Mouse (Mus musculus) liver, embryonic 11.5 days (tissue): ENCODE measurements at regions not wholly inside any gene's neighbourhood (a gene's known extent, or its start where the extent isn't known, plus 50 kb on each side); places are given as distances from the start of the nearest gene placed in this dataset.
A peak's percentile ranks its signal among the peaks of the same experiment; 100 is the strongest.

Source experiments
- ATAC-seq: fragments of 200-750 bp; cut with Nextera tagmentation; replicated peaks from 2 replicates; pipeline ENCODE4 v1.8.0; 2017; ENCODE audit warnings: moderate number of reproducible peaks, mild to moderate bottlenecking, moderate TSS enrichment, moderate library complexity; ENCODE audit not compliant: low FRiP score
- DNase-seq: peaks from one replicate; pipeline ENCODE4 v3.0.0-alpha.2; 2017; ENCODE audit warnings: low spot score
- H3K27ac ChIP-seq: fragments of 300-500 bp; sonication (generic); 2 replicates; pipeline ENCODE4 v1.5.1; 2014; ENCODE audit warnings: mild to moderate bottlenecking, low read depth, low read length, control low read depth
- H3K27me3 ChIP-seq: fragments of 300-500 bp; sonication (generic); replicated peaks from 2 replicates; pipeline ENCODE4 v1.6.1; 2014; ENCODE audit warnings: low read length, mixed read lengths; ENCODE audit not compliant: control insufficient read depth, insufficient read depth
- H3K36me3 ChIP-seq: fragments of 300-500 bp; sonication (generic); 2 replicates; pipeline ENCODE4 v1.6.1; 2014; ENCODE audit warnings: mild to moderate bottlenecking, low read length, moderate library complexity, mixed read lengths; ENCODE audit not compliant: control insufficient read depth, insufficient read depth
- H3K4me1 ChIP-seq: fragments of 300-500 bp; sonication (generic); replicated peaks from 2 replicates; pipeline ENCODE4 v1.6.1; 2014; ENCODE audit warnings: low read length, mixed read lengths; ENCODE audit not compliant: control insufficient read depth, insufficient read depth
- H3K4me2 ChIP-seq: fragments of 300-500 bp; sonication (generic); 2 replicates; pipeline ENCODE4 v1.6.1; 2014; ENCODE audit warnings: mild to moderate bottlenecking, control low read depth, moderate library complexity
- H3K4me3 ChIP-seq: fragments of 300-500 bp; sonication (generic); 2 replicates; pipeline ENCODE4 v1.5.1; 2014; ENCODE audit warnings: low read depth, low read length, control low read depth
- H3K9ac ChIP-seq: fragments of 300-500 bp; sonication (generic); 2 replicates; pipeline ENCODE4 v1.6.1; 2014; ENCODE audit warnings: low read depth, low read length, control low read depth
- H3K9me3 ChIP-seq: fragments of 300-500 bp; sonication (generic); 2 replicates; pipeline ENCODE4 v1.6.1; 2016; ENCODE audit warnings: low read length, inconsistent platforms, mixed read lengths; ENCODE audit not compliant: control insufficient read depth
- WGBS: fragments of 180-500 bp; shearing (Covaris S2); extraction: QIAGEN DNeasy Blood & Tissue Kit; methylation state at CpG from one replicate; pipeline ENCODE4 v1.1.7; 2014; 5-methylcytosine and 5-hydroxymethylcytosine counted together

GRCm38 (mm10) chr2:70897373-70897772, 71.8 kb upstream of the Tlk1 start:
- ATAC-seq = no peak
- Histone ChIP-seq H3K4me1 (0 out of 2 replicates have a peak, but pooled peaks cover 2% of the 10 kb centered on the region), H3K9ac (no peak overlapping the region), H3K4me2 (no peak overlapping the region), H3K9me3 (no peaks in the 10 kb centered on the region), H3K27me3 (no peaks in the 10 kb centered on the region), H3K4me3 (no peak overlapping the region), H3K36me3 (no peaks in the 10 kb centered on the region), H3K27ac (no peak overlapping the region)
- 90% methylated on average over 8 of the region's 8 CpGs for WGBS
- no peak for DNase-seq

DNA sequence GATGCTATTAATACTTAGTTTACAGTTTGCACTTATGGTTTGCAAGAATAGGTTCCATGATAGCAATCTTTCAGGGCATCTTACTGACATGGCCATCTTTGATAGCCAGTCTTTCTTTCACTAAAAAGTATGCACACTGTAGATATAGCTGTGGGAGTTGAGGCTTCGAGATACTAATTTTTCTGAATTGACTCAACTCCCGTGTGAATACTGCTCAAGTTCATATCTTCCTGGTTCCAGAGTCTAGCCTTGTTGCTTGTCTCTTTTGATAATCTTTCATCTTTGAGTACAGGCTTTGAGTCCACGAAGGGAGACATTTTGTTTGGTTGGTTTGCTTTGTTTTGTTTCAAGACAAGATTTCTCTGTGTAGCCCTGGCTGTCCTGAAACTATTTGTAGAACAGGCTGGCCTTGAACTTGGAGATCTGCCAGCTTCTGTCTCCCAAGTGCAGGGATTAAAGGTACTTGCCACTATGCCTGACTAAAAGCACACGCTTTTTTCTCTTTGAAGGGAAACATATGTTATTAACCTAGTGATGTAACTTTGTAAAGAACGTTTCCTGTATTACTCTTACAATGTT, 64.1 kb upstream of the Tlk1 start:
- no peak overlapping the region for H3K27ac ChIP-seq
- no peak overlapping the region for H3K9ac ChIP-seq
- DNase-seq = no peak
- ATAC-seq = peak; percentile 68
- H3K9me3 ChIP-seq = no peaks in the 10 kb centered on the region
- H3K27me3 ChIP-seq = no peaks in the 10 kb centered on the region
- no peak overlapping the region for H3K4me3 ChIP-seq
- 58% methylated on average over 5 of the region's 5 CpGs for WGBS
- no peaks in the 10 kb centered on the region for H3K36me3 ChIP-seq
- H3K4me1 ChIP-seq = no peaks in the 10 kb centered on the region
- no peak overlapping the region for H3K4me2 ChIP-seq

DNA sequence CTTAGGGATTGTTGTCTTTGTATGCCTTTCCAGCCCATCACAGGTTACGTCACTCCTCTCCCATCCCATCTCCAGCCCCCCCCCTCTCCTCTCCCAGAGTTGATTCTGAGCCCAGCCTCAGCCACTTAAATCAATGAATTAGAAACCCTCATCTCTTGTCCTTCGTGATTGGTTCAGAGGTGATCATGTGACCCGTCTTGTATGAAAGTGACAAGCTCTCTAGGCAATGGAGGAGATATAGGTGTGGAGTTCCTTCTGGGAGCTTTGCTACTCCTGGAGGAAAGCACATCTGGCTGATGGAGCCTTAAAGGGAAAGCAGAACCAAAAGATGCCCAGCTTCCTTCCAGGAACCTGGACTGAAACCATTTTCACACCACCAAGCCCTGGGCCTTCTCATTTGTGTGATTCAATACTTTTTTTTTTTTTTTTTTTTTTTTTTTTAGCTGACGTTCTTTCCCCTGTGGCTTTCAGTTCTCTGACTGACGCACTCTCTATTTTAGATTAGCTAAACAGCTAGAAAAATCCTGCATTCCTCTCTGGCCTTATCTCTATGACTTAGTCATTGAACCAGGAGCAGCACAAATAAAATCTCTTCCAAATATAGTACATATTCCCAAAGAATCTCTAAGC, 63.4 kb upstream of the Tlk1 start:
- whole genome bisulfite sequencing = 71% methylated on average over 5 of the region's 5 CpGs
- Histone ChIP-seq H3K4me1 (no peaks in the 10 kb centered on the region), H3K36me3 (no peaks in the 10 kb centered on the region), H3K9ac (no peak overlapping the region), H3K9me3 (no peaks in the 10 kb centered on the region), H3K27me3 (no peaks in the 10 kb centered on the region), H3K4me3 (no peak overlapping the region), H3K27ac (no peak overlapping the region), H3K4me2 (no peak overlapping the region)
- DNase-seq = no peak
- no peak for ATAC-seq

GRCm38 (mm10) chr2:70886831-70887230, 61.3 kb upstream of the Tlk1 start:
- H3K9me3 ChIP-seq = no peaks in the 10 kb centered on the region
- no peak for ATAC-seq
- H3K27ac ChIP-seq = no peak overlapping the region
- H3K9ac ChIP-seq = no peak overlapping the region
- no peaks in the 10 kb centered on the region for H3K4me1 ChIP-seq
- WGBS = 88% methylated on average over 7 of the region's 7 CpGs
- no peaks in the 10 kb centered on the region for H3K27me3 ChIP-seq
- H3K4me2 ChIP-seq = no peak overlapping the region
- no peaks in the 10 kb centered on the region for H3K36me3 ChIP-seq
- no peak for DNase-seq
- no peak overlapping the region for H3K4me3 ChIP-seq

GRCm38 (mm10) chr2:70885674-70886073, 60.1 kb upstream of the Tlk1 start:
- Histone ChIP-seq H3K4me1 (no peaks in the 10 kb centered on the region), H3K9me3 (no peaks in the 10 kb centered on the region), H3K27me3 (no peaks in the 10 kb centered on the region), H3K36me3 (no peaks in the 10 kb centered on the region), H3K4me2 (peak overlapping the region; percentile 25; the same call in 1 of the 2 replicates), H3K27ac (no peak overlapping the region), H3K9ac (no peak overlapping the region), H3K4me3 (no peak overlapping the region)
- 42% methylated on average over 6 of the region's 6 CpGs for WGBS
- no peak for DNase-seq
- ATAC-seq = no peak

DNA sequence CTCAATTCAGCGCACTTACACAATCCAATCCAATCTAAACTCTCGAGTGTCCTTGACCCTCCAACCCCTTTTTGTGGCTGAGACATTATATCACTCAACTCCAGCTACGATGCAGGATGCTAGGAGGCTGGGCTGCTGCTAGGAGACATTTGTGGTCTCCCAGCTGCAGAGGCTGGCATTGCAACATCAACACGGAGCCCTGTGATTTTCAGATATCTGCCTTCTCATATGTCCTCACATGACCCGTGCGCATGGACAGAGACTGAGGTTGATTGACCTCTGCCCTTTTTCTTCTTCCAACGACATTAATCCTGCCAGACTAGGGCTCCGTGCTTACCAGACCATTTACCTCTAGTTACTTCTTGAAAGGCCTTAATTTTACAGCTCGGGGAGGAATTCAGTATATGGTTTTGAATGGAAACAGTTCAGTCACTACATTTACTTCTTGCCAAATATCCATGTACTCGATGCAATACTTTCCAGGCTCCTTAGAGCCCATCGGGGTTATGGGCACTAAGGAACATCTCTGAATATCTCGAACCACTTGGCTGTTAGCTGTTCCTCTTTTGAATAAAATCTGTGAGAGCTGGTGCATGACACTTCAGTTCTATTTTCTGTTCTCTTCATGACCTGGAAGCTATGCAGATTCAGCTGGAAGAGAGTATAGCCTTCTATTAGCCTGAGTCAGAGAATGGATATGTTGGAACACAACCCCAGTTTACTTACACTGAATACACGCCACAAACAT, 52.0 kb upstream of the Tlk1 start:
- Histone ChIP-seq H3K27me3 (no peaks in the 10 kb centered on the region; the same call in 1 of the 2 replicates), H3K9me3 (no peaks in the 10 kb centered on the region), H3K4me2 (no peak overlapping the region), H3K27ac (no peak overlapping the region), H3K4me1 (no peaks in the 10 kb centered on the region), H3K9ac (no peak overlapping the region), H3K4me3 (no peak overlapping the region), H3K36me3 (no peaks in the 10 kb centered on the region)
- 68% methylated on average over 13 of the region's 13 CpGs for WGBS
- DNase-seq (no peak), ATAC-seq (no peak)

GRCm38 (mm10) chr2:70876251-70876650, 50.7 kb upstream of the Tlk1 start:
- Histone ChIP-seq H3K4me2 (no peak overlapping the region), H3K4me1 (peaks cover 7% of the 10 kb centered on the region), H3K27me3 (no peaks in the 10 kb centered on the region; the same call in 1 of the 2 replicates), H3K27ac (no peak overlapping the region), H3K36me3 (no peaks in the 10 kb centered on the region), H3K9ac (no peak overlapping the region), H3K9me3 (no peaks in the 10 kb centered on the region), H3K4me3 (no peak overlapping the region)
- 70% methylated on average over 5 of the region's 5 CpGs for WGBS
- ATAC-seq (no peak), DNase-seq (no peak)
